Mouse (Mus musculus) cerebellum, adult 2 months (tissue): ENCODE data around the gene Gsto2. TPM values are rescaled to one million over a fixed set of nuclear protein-coding genes. Genes with fewer than 3 reads are reported as not detected.
A peak's percentile ranks its signal among the peaks of the same experiment; 100 is the strongest.

Experiments used
- DNase-seq, 2 experiments: peaks; one replicate each; pipeline ENCODE4 v3.0.0; 2021
- H3K27ac ChIP-seq: fragments of 200-500 bp; 2 replicates; pipeline ENCODE4 v1.5.1; 2012; ENCODE audit warnings: low read length, control low read depth, inconsistent platforms; ENCODE audit not compliant: insufficient read depth
- H3K27me3 ChIP-seq: fragments of 200-500 bp; 2 replicates; pipeline ENCODE4 v1.6.1; 2012; ENCODE audit warnings: inconsistent platforms, mild to moderate bottlenecking, low read length, moderate library complexity; ENCODE audit not compliant: control insufficient read depth, insufficient read depth
- H3K4me1 ChIP-seq: fragments of 200-500 bp; 2 replicates; pipeline ENCODE4 v1.6.1; 2011; ENCODE audit warnings: low read length; ENCODE audit not compliant: control insufficient read depth, insufficient read depth
- H3K4me3 ChIP-seq: fragments of 200-500 bp; replicated peaks from 2 replicates; pipeline ENCODE3; 2011; ENCODE audit warnings: mild to moderate bottlenecking, low read depth, low read length, control low read depth; ENCODE audit not compliant: insufficient read depth
- CTCF ChIP-seq: fragments of 200-500 bp; IDR thresholded peaks from 2 replicates; pipeline ENCODE4 v1.5.1; 2011; ENCODE audit warnings: low read depth, mild to moderate bottlenecking, control low read depth, low read length, moderate library complexity, borderline replicate concordance; ENCODE audit not compliant: insufficient read depth
- POLR2A ChIP-seq: fragments of 200-500 bp; IDR thresholded peaks from 2 replicates; pipeline ENCODE4 v1.6.1; 2011; ENCODE audit warnings: low read length, control low read depth, borderline replicate concordance; ENCODE audit not compliant: insufficient read depth
- WGBS: fragments of 180-500 bp; shearing (Covaris S2); methylation state at CpG from one replicate; pipeline ENCODE4 v1.1.7; 2018; 5-methylcytosine and 5-hydroxymethylcytosine counted together
- polyA plus RNA-seq: library from polyadenylated mRNA; depleted of rRNA; stranded (reverse); fragments of >200 nt; gene quantifications from 2 replicates; pipeline ENCODE4 v1.2.3, GENCODE M21; 2012

Gene Gsto2
- polyA plus RNA-seq, 1 experiment: 2.5 TPM

DNA sequence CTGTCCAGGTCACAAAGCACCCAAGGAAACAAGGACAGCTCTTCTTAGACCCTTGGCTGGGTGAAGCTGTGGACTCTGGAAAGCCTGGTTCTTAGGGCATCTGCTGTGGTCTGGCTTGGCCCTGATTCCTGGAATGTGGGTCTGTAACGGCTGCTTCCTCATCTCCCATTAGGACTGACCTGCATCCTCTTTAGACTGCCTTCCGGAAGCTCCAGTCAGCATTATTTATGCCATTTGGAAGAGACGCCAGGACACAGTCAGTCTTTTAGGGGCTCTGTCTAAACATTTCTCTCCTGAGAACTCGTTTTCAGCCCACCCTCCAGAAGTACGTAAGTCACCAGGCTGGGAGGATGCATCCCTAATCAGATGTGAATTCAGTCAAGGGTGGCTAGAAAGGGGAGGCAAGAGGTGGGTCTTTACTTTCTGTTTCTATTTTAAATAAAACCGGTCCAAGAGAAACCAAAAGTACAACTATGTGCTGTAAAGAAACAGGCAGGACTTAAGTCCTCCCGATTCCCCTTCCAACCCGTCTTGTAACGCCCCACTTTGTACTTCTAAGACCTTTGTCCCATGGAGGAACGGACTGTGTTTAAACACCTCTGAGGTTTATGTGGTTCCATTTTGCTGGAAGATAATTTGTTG, 25.3 kb downstream of the Gsto2 start:
- Histone ChIP-seq H3K4me1 (no peaks in the 10 kb centered on the region; the same call in 1 of the 2 replicates), H3K27me3 (no peaks in the 10 kb centered on the region), H3K4me3 (no peak overlapping the region), H3K27ac (no peak overlapping the region)
- WGBS: 69% methylated on average over 10 of the region's 10 CpGs
- no peak for TF ChIP-seq CTCF
- no peak for TF ChIP-seq POLR2A
- DNase-seq: no peak

DNA sequence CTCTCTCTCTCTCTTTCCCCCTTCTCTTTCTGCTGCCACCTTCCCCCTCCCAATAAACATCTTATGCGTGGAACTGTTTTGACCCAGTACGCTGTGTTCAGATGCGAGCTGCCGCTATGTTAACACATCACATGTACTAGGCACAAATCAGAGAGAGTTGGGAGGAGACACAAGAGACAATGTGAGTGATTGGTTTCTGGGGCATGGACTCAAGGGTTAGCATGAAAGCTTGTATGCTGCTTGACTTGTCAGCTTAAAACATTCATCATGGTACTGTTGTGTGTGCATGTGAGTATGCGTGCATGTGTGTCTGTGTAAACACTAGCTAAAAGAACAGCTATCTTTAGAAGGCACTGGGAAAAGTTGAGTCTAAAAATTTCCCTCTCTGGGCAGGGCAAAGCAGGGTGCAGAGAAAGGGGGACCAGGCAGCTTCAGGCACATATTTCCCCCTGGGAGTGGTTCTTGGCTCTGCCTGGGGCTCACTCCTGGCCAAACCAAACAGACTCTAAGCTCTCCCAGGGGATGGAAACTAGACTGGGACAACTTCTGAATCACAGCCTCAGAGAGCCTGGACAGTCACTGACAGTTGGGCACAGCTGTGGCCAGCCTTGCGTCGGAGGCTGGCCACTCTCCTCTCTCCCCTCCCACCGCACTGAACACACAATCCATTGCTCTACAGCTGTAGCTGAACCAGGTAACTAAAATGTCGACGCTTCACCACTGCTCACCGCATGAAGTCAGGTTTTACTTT, 26.4 kb downstream of the Gsto2 start:
- H3K4me3 ChIP-seq: no peak overlapping the region
- H3K27ac ChIP-seq: no peak overlapping the region
- no peaks in the 10 kb centered on the region for H3K27me3 ChIP-seq
- no peaks in the 10 kb centered on the region; the same call in 1 of the 2 replicates for H3K4me1 ChIP-seq
- WGBS: 79% methylated on average over 11 of the region's 11 CpGs
- no peak for TF ChIP-seq POLR2A
- no peak for TF ChIP-seq CTCF
- DNase-seq: no peak

DNA sequence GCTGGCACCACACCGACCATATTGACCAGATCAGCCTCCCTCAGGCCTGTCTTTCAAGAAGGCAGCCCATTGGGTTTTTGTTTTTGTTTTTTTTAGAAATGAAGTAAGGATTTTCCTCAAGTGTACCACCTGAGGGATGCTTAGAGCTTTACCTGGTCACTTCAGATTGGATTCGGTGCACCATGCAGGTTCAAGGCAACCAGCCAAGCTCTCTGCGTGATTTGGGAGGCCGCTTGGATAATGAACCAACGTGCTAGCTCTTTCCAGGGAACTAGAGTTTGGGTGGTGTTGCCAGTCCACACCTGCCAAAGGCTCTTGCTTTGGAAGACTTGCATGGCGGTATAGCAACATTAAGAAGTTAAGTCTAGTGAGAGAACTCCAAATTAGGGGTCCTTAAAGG, 27.8 kb downstream of the Gsto2 start:
- H3K27me3 ChIP-seq: no peaks in the 10 kb centered on the region
- TF ChIP-seq CTCF: no peak
- TF ChIP-seq POLR2A: no peak
- WGBS: 18% methylated on average over 6 of the region's 6 CpGs
- peak in 1 of 2 experiments; percentile 34 for DNase-seq
- no peaks in the 10 kb centered on the region; the same call in 1 of the 2 replicates for H3K4me1 ChIP-seq
- no peak overlapping the region for H3K4me3 ChIP-seq
- no peak overlapping the region for H3K27ac ChIP-seq

DNA sequence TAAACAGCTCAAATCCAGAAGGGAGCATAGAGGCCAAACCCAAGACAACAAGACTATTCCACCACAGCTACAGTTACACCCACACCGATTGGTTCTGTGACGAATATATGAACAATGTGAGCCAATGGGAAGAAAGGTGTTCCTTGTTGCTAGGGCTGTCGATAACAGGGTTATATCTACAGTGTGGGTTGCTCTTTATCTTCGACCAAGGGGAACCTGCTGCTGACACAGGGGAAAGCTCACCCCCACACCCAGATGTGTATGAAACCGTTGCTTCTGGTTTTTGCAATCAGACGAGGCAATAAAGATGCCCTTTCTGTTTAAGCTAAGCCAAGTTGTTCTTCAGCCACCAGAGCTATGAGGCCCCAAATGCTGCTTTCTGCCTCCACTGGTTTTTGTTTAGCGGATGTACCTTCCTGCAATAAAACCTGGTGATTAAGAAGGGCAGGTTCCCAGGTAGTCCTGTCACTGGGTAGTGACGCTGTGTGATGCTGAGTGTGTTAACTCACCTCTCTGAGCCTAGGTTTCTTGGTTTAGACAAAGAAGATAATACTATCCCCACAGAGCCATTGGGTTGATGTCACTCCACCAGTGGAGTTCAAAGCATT, 33.2 kb downstream of the Gsto2 start:
- no peak for TF ChIP-seq POLR2A
- TF ChIP-seq CTCF: no peak
- no peak for DNase-seq

DNA sequence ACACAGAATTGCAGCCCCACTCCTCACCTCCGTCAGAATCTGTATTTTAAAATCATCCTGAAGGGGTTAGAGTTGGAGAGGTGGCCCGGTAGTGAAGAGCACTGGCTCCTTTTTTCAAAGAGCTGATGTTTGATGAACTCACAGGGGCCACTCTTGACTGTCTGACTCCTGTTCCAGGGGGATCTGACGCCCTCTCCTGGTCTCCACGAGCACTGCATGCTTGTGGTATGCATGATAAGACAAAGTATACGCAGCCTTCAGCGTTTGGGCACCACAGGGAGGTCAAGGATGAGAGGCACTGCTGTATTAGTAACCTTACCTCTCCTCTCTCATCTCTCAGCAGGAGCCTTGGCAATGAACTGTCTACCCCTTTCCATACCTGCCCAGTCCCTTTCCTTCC, 34.7 kb downstream of the Gsto2 start:
- Histone ChIP-seq H3K27me3 (no peaks in the 10 kb centered on the region), H3K4me3 (no peak overlapping the region), H3K27ac (no peak overlapping the region), H3K4me1 (no peaks in the 10 kb centered on the region; the same call in 1 of the 2 replicates)
- whole genome bisulfite sequencing: 68% methylated on average over 6 of the region's 6 CpGs
- TF ChIP-seq POLR2A (no peak), CTCF (no peak)
- no peak for DNase-seq

More for the DNA sequence above, 33.2 kb downstream of the Gsto2 start:
- Histone ChIP-seq H3K27ac (no peak overlapping the region), H3K4me3 (no peak overlapping the region), H3K27me3 (no peaks in the 10 kb centered on the region), H3K4me1 (no peaks in the 10 kb centered on the region; the same call in 1 of the 2 replicates)
- WGBS: 92% methylated on average over 8 of the region's 8 CpGs

DNA sequence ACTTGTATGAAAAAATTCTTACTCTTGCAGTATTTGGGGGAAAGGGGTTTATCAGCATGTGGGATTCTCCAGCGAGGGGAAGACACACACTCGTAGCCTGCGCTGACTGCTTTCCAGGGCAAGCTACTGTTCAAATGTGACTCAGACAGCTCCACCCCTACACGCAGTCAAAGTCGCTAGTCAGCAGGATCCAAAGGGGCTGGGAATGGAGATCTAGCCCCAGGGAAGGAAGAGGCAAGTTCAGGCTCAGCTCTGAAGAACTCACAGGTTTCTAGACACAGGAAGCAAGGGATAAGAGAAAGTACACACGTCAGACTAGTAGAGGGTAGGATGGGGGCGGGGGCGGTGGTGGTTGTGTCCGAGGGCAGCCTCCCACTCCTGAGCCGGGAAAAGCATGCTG, 35.2 kb downstream of the Gsto2 start:
- no peak for DNase-seq
- 86% methylated on average over 10 of the region's 10 CpGs for WGBS
- Histone ChIP-seq H3K4me3 (no peak overlapping the region), H3K4me1 (no peaks in the 10 kb centered on the region; the same call in 1 of the 2 replicates), H3K27me3 (no peaks in the 10 kb centered on the region), H3K27ac (no peak overlapping the region)
- no peak for TF ChIP-seq CTCF
- TF ChIP-seq POLR2A: no peak

DNA sequence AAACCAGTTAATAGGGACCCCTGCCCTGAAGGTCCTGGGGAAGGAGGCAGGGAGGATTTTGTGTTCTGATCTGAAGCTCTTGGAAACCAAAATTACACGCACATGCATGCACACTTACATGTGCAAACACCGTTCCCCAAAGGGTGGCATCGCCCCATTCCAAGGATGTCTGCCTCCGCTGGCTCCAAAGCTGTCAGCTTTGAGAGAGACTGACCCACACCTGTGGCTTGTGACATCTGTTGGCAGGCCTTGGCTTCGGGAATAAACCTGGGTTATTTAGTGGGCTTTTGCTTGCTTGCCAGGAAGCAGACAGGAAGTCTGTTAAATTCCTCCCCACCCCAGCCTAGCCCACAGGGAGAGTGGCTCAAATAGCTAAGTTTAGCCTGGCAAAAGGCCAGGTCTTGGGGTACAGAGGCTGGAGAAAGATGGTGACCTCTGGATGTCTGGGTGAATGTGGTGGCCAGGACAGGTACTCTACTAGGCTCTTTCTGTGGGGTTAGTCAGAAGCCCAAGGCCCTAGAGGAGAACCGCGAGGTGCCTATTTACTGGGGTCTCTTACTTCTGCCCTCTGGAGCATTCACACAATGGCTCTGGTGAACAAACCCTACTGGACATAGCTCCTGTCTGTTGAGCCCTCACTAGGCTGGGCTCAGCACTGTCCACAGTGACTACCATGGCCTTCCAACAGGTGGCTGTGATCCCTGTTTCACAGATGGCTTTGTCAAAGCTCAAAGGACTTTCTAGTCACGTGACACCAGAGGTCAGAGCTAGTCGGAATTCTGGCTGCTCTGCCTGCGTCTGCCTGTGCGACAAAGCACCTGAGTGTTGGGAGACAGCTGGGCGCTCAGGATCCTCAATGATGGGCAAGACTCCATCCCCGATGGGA, 37.2 kb downstream of the Gsto2 start:
- no peak overlapping the region for H3K27ac ChIP-seq
- 45% methylated on average over 13 of the region's 13 CpGs for WGBS
- no peaks in the 10 kb centered on the region; the same call in 1 of the 2 replicates for H3K4me1 ChIP-seq
- no peak for TF ChIP-seq CTCF
- TF ChIP-seq POLR2A: no peak
- H3K27me3 ChIP-seq: no peaks in the 10 kb centered on the region
- no peak overlapping the region for H3K4me3 ChIP-seq
- no peak for DNase-seq
